Mouse (Mus musculus) lung, adult 2 months (tissue): ENCODE results near the gene Sap30bp. TPM values are rescaled to one million over a fixed set of nuclear protein-coding genes. Genes with fewer than 3 reads are reported as not detected.

Source experiments
- DNase-seq: peaks from one replicate; pipeline ENCODE4 v3.0.0; 2022
- H3K4me1 ChIP-seq: fragments of 200-500 bp; 2 replicates; pipeline ENCODE4 v1.6.1; 2011; ENCODE audit warnings: low read length; ENCODE audit not compliant: control insufficient read depth, insufficient read depth
- H3K4me3 ChIP-seq: fragments of 200-500 bp; replicated peaks from 2 replicates; pipeline ENCODE3; 2011; ENCODE audit warnings: low read depth, mild to moderate bottlenecking, control low read depth, low read length; ENCODE audit errors: extremely low read depth
- CTCF ChIP-seq: fragments of 200-500 bp; IDR thresholded peaks from 2 replicates; pipeline ENCODE4 v1.5.1; 2011; ENCODE audit warnings: mild to moderate bottlenecking, low read length, control low read depth; ENCODE audit not compliant: insufficient read depth
- POLR2A ChIP-seq: fragments of 200-500 bp; IDR thresholded peaks from 2 replicates; pipeline ENCODE4 v1.6.1; 2011; ENCODE audit warnings: low read depth, mild to moderate bottlenecking, control low read depth, low read length, borderline replicate concordance; ENCODE audit errors: extremely low read depth
- WGBS: fragments of 180-500 bp; shearing (Covaris S2); methylation state at CpG from one replicate; pipeline ENCODE4 v1.1.7; 2018; 5-methylcytosine and 5-hydroxymethylcytosine counted together
- polyA plus RNA-seq: library from polyadenylated mRNA; depleted of rRNA; stranded (reverse); fragments of >200 nt; gene quantifications from 2 replicates; pipeline ENCODE4 v1.2.3, GENCODE M21; 2012

Gene Sap30bp
- polyA plus RNA-seq, 1 experiment, result 23.0 TPM

- whole genome bisulfite sequencing, result 80% methylated on average over 4 of the region's 4 CpGs
- TF ChIP-seq CTCF (no peak), POLR2A (no peak)
- Histone ChIP-seq H3K4me3 (no peak overlapping the region), H3K4me1 (no peaks in the 10 kb centered on the region)
- DNase-seq, result no peak
Measured at GRCm38 (mm10) chr11:115997047-115997446, 64.0 kb downstream of the Sap30bp start.

- no peak for DNase-seq
- TF ChIP-seq POLR2A (no peak), CTCF (no peak)
- 66% methylated on average over 5 of the region's 5 CpGs for WGBS
- Histone ChIP-seq H3K4me1 (no peaks in the 10 kb centered on the region), H3K4me3 (no peak overlapping the region)
Measured at GRCm38 (mm10) chr11:115997662-115998061, 64.6 kb downstream of the Sap30bp start.

GRCm38 (mm10) chr11:115999027-115999426, 65.9 kb downstream of the Sap30bp start:
- WGBS, result 39% methylated on average over 7 of the region's 7 CpGs
- TF ChIP-seq POLR2A, result no peak
- TF ChIP-seq CTCF, result no peak
- H3K4me1 ChIP-seq, result no peaks in the 10 kb centered on the region

GRCm38 (mm10) chr11:115999538-116000143, 66.6 kb downstream of the Sap30bp start:
- H3K4me1 ChIP-seq, result no peaks in the 10 kb centered on the region
- DNase-seq, result peak; percentile 72
- 11% methylated on average over 14 of the region's 14 CpGs for WGBS
- TF ChIP-seq POLR2A (no peak), CTCF (peak; percentile 62)
- H3K4me3 ChIP-seq, result no peak overlapping the region

More at GRCm38 (mm10) chr11:115999027-115999426, 65.9 kb downstream of the Sap30bp start:
- no peak for DNase-seq
- no peak overlapping the region for H3K4me3 ChIP-seq

GRCm38 (mm10) chr11:116000607-116001006, 67.5 kb downstream of the Sap30bp start:
- no peak for DNase-seq

GRCm38 (mm10) chr11:116001725-116002124, 68.6 kb downstream of the Sap30bp start:
- H3K4me3 ChIP-seq, result no peak overlapping the region
- no peak for DNase-seq
- TF ChIP-seq POLR2A (no peak), CTCF (no peak)
- H3K4me1 ChIP-seq, result peaks cover 5% of the 10 kb centered on the region; the same call in 1 of the 2 replicates
- WGBS, result 62% methylated on average over 6 of the region's 6 CpGs

More at GRCm38 (mm10) chr11:116000607-116001006, 67.5 kb downstream of the Sap30bp start:
- H3K4me3 ChIP-seq, result no peak overlapping the region
- no peak for TF ChIP-seq POLR2A
- no peak for TF ChIP-seq CTCF
- H3K4me1 ChIP-seq, result peaks cover 5% of the 10 kb centered on the region; the same call in 1 of the 2 replicates
- 64% methylated on average over 10 of the region's 10 CpGs for WGBS

- Histone ChIP-seq H3K4me1 (peaks cover 5% of the 10 kb centered on the region; the same call in 1 of the 2 replicates), H3K4me3 (no peak overlapping the region)
- WGBS, result 82% methylated on average over 3 of the region's 3 CpGs
- no peak for TF ChIP-seq CTCF
- TF ChIP-seq POLR2A, result no peak
- no peak for DNase-seq
Measured at GRCm38 (mm10) chr11:116002894-116003293, 69.8 kb downstream of the Sap30bp start.

GRCm38 (mm10) chr11:116004186-116004823, 71.2 kb downstream of the Sap30bp start:
- WGBS, result 27% methylated on average over 8 of the region's 8 CpGs
- Histone ChIP-seq H3K4me1 (peaks cover 5% of the 10 kb centered on the region; the same call in 1 of the 2 replicates), H3K4me3 (peak overlapping the region; percentile 15)
- TF ChIP-seq POLR2A (no peak), CTCF (no peak)
- DNase-seq, result no peak

- Histone ChIP-seq H3K4me1 (peaks cover 5% of the 10 kb centered on the region; the same call in 1 of the 2 replicates), H3K4me3 (peak overlapping the region; percentile 49)
- WGBS, result 6% methylated on average over 54 of the region's 54 CpGs
- TF ChIP-seq CTCF (no peak), POLR2A (peak; percentile 53; the same call in 1 of the 2 replicates)
- peak; percentile 80 for DNase-seq
Measured at GRCm38 (mm10) chr11:116004840-116005700, 72.0 kb downstream of the Sap30bp start.
